In the genomic region with DNA sequence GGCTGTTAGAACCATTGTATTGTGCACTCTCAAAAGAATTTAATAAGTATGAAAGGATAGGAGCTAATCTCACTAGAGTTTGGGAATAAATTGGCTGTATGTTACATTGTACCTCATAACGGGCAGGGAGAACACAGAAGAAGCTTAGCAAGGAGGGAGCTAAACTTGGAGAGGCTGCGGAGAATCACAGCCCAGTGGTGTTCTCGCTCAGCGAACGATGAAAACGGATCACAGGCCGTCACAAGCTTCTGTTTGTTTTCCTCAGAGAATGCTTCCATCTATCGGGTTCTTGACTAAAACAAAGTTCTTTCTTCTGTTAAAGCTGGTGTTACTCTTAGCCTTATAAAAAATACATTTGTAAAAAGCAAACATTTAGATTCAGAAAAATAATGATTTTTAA, we compare ENCODE assay signal across 24 mouse cellular contexts.
"Had no signal": no experiment of that assay in that cellular context is flagged by ENCODE, and none has a peak within 500 bp of the region (broad histone marks: within the 10 kb centered on the region; RNA-seq: fewer than 3 reads in every experiment).

No protein-coding gene starts in this region.

- H3K36me3 ChIP-seq: heart, embryonic 10.5 days; heart, embryonic 12.5 days; hindbrain, embryonic 10.5 days; hindbrain, embryonic 12.5 days; hindbrain, embryonic 15.5 days; intestine, embryonic 15.5 days; limb, embryonic 10.5 days; limb, embryonic 12.5 days had no signal

- DNase-seq: gastrocnemius, adult 2 months; gastrocnemius, postnatal 10 days; gastrocnemius, postnatal 25 days; heart, adult 18-20 months; heart, postnatal 10 days; heart, postnatal 4 days; kidney, adult 18-20 months; kidney, adult 8-10 months; kidney, postnatal 10 days; kidney, postnatal 25 days; kidney, postnatal 4 days; liver had no signal

- H3K4me1 ChIP-seq: heart, embryonic 10.5 days; hindbrain, embryonic 10.5 days; hindbrain, embryonic 15.5 days; intestine, embryonic 15.5 days; limb, embryonic 10.5 days; limb, embryonic 12.5 days had no signal

- H3K9ac ChIP-seq: heart, embryonic 12.5 days; hindbrain, embryonic 12.5 days; hindbrain, embryonic 15.5 days; intestine, embryonic 15.5 days; limb, embryonic 12.5 days had no signal

- ATAC-seq: inflammation-experienced regulatory T-cells, adult 6 months; intestine, embryonic 15.5 days; intestine, postnatal 0 days had no signal

- H3K27ac ChIP-seq: gastrocnemius, adult 2 months; heart, embryonic 10.5 days; hindbrain, embryonic 10.5 days; hindbrain, embryonic 12.5 days; hindbrain, embryonic 15.5 days; intestine, embryonic 15.5 days; layer of hippocampus, adult 2 months; left cerebral cortex, adult 2 months; limb, embryonic 10.5 days; limb, embryonic 12.5 days had no signal

- H3K9me3 ChIP-seq: heart, embryonic 10.5 days; heart, embryonic 12.5 days; hindbrain, embryonic 10.5 days; hindbrain, embryonic 12.5 days; hindbrain, embryonic 15.5 days; intestine, embryonic 15.5 days; limb, embryonic 10.5 days; limb, embryonic 12.5 days had no signal

- H3K4me3 ChIP-seq: gastrocnemius, adult 2 months; heart, embryonic 10.5 days; heart, embryonic 12.5 days; hindbrain, embryonic 10.5 days; hindbrain, embryonic 12.5 days; hindbrain, embryonic 15.5 days; intestine, embryonic 15.5 days; layer of hippocampus, adult 2 months; left cerebral cortex, adult 2 months; limb, embryonic 10.5 days; limb, embryonic 12.5 days had no signal

- H3K4me2 ChIP-seq: heart, embryonic 12.5 days; hindbrain, embryonic 12.5 days; hindbrain, embryonic 15.5 days; intestine, embryonic 15.5 days; limb, embryonic 12.5 days had no signal

- H3K27me3 ChIP-seq: heart, embryonic 12.5 days; hindbrain, embryonic 12.5 days; hindbrain, embryonic 15.5 days; intestine, embryonic 15.5 days; limb, embryonic 12.5 days had no signal
